Comparison of ENCODE assay signal across 8 mouse cellular contexts in genomic region chr5:81519497-81520382, GRCm38 (mm10).
DNase-seq lines count a peak whose midpoint lies in the region; ATAC-seq and TF ChIP-seq lines count a peak whose summit lies in the region.

No protein-coding gene starts in this region.

- TF ChIP-seq CTCF in liver, embryonic 14.5 days (IDR thresholded peaks at IDR 0.05; ENCODE audit: low read depth) = 0 out of 2 replicates have a peak, but pooled peaks have one; percentile 13

- ATAC-seq in liver, embryonic 14.5 days (ENCODE audit: insufficient read depth) = no peak
- no peak for ATAC-seq in megakaryocyte progenitor cell, adult 5-6 weeks (replicated peaks; ENCODE audit: poor library complexity)

- no peak overlapping the region for H3K27ac ChIP-seq in liver, embryonic 14.5 days

- no peak overlapping the region for H3K4me2 ChIP-seq in liver, embryonic 14.5 days (ENCODE audit: low read depth)

- no peaks in the 10 kb centered on the region for H3K27me3 ChIP-seq in liver, embryonic 14.5 days (ENCODE audit: control insufficient read depth, insufficient read depth, low read length)

- peak; percentile 57 for DNase-seq in adrenal gland, postnatal 10 days
- DNase-seq in adrenal gland, postnatal 4 days (ENCODE audit: low spot score in 2 of 2) = no peak
- DNase-seq in cerebellum, postnatal 14 days = peak; percentile 80
- DNase-seq in heart, adult 8-10 months (ENCODE audit: low spot score) = peak; percentile 41
- DNase-seq in kidney, adult 8-10 months = peak; percentile 18 to 41
- no peak for DNase-seq in liver, embryonic 14.5 days (ENCODE audit: low read depth in 3 of 3, low spot score in 3 of 3)
- peak; percentile 33 for DNase-seq in ovary, postnatal 14 days (ENCODE audit: low spot score)

- no peak overlapping the region for H3K4me3 ChIP-seq in liver, embryonic 14.5 days (ENCODE audit: insufficient read depth in 1 of 2, low read depth in 2 of 2, low read length in 2 of 2)

- H3K36me3 ChIP-seq in liver, embryonic 14.5 days (replicated peaks; ENCODE audit: control insufficient read depth, insufficient read depth, low read depth) = no peaks in the 10 kb centered on the region

- H3K9me3 ChIP-seq in liver, embryonic 14.5 days (ENCODE audit: control insufficient read depth, low read length) = no peaks in the 10 kb centered on the region

- no peak for TF ChIP-seq EP300 in liver, embryonic 14.5 days (IDR thresholded peaks at IDR 0.05; ENCODE audit: low read depth)

- no peaks in the 10 kb centered on the region for H3K4me1 ChIP-seq in liver, embryonic 14.5 days (replicated peaks; ENCODE audit: control insufficient read depth in 2 of 2, insufficient read depth in 2 of 2, low read length in 1 of 2)

- no peak overlapping the region for H3K9ac ChIP-seq in liver, embryonic 14.5 days (replicated peaks)

- WGBS in liver, embryonic 14.5 days (ENCODE audit: insufficient replicate concordance) = 27% methylated on average over 11 of the region's 11 CpGs

Comparison
In these comparisons a context has a peak if more than half of its experiments do, and no peak if none do; other contexts are left out.
1. DNase-seq: peak in adrenal gland, postnatal 10 days (single experiment), cerebellum, postnatal 14 days (2 of 2), heart, adult 8-10 months (single experiment), kidney, adult 8-10 months (2 of 2) and ovary, postnatal 14 days (single experiment); none in adrenal gland, postnatal 4 days (0 of 2) and liver, embryonic 14.5 days (0 of 3).